Mouse (Mus musculus) forebrain, embryonic 14.5 days (tissue): ENCODE measurements around the gene AC192777.2. TPM values are rescaled to one million over a fixed set of nuclear protein-coding genes. Genes with fewer than 3 reads are reported as not detected.
"Not testable (repeated sequence)": the region's sequence is repeated elsewhere in the genome, so short reads cannot be mapped to it uniquely, and the experiment has no call there.

ENCODE experiments used
- ATAC-seq: fragments of 200-750 bp; cut with Nextera tagmentation; 2 replicates; pipeline ENCODE4 v1.8.0; 2017; ENCODE audit warnings: mild to moderate bottlenecking, moderate library complexity
- DNase-seq: peaks from one replicate; pipeline ENCODE4 v3.0.0-alpha.2; 2015; ENCODE audit warnings: low spot score
- H3K27ac ChIP-seq: fragments of 300-500 bp; sonication (generic); 2 replicates; pipeline ENCODE4 v1.5.1; 2014; ENCODE audit warnings: low read depth, mild to moderate bottlenecking, control low read depth, low read length, moderate library complexity
- H3K27me3 ChIP-seq: fragments of 300-500 bp; sonication (generic); replicated peaks from 2 replicates; pipeline ENCODE4 v1.6.1; 2014; ENCODE audit warnings: low read length, control low read depth, mixed read lengths; ENCODE audit not compliant: control insufficient read depth, insufficient read depth
- H3K36me3 ChIP-seq: fragments of 300-500 bp; sonication (generic); 2 replicates; pipeline ENCODE4 v1.6.1; 2014; ENCODE audit warnings: low read length, control low read depth; ENCODE audit not compliant: control insufficient read depth, insufficient read depth
- H3K4me1 ChIP-seq: fragments of 300-500 bp; sonication (generic); 2 replicates; pipeline ENCODE4 v1.6.1; 2014; ENCODE audit warnings: antibody characterized with exemption, low read length, control low read depth; ENCODE audit not compliant: control insufficient read depth, insufficient read depth
- H3K4me2 ChIP-seq: fragments of 300-500 bp; sonication (generic); 2 replicates; pipeline ENCODE4 v1.6.1; 2014; ENCODE audit warnings: mild to moderate bottlenecking, control low read depth, low read length
- H3K4me3 ChIP-seq: fragments of 300-500 bp; sonication (generic); 2 replicates; pipeline ENCODE4 v1.5.1; 2014; ENCODE audit warnings: low read depth, low read length, control low read depth
- H3K9ac ChIP-seq: fragments of 300-500 bp; sonication (generic); 2 replicates; pipeline ENCODE4 v1.6.1; 2014; ENCODE audit warnings: mild to moderate bottlenecking, low read length, control low read depth, moderate library complexity
- H3K9me3 ChIP-seq: fragments of 300-500 bp; sonication (generic); replicated peaks from 2 replicates; pipeline ENCODE4 v1.6.1; 2016; ENCODE audit warnings: low read length, control low read depth, mixed read lengths; ENCODE audit not compliant: control insufficient read depth
- WGBS: fragments of 180-500 bp; shearing (Covaris S2); extraction: QIAGEN DNeasy Blood & Tissue Kit; methylation state at CpG from one replicate; pipeline ENCODE4 v1.1.7; 2014; 5-methylcytosine and 5-hydroxymethylcytosine counted together
- microRNA-seq: library from miRNA; unstranded; fragments of <30 nt; microRNA quantifications from one replicate; pipeline ENCODE4, GENCODE M21; 2016
- polyA plus RNA-seq: library from polyadenylated mRNA; unstranded; fragments of >200 nt; fragmentation: Nextera tagmentation; extraction: Ambion mirVana; gene quantifications from 2 replicates; pipeline ENCODE4 v1.2.1, GENCODE M21; 2014

The AC192777.2 gene
- polyA plus RNA-seq, result not detected in 2 replicates

DNA sequence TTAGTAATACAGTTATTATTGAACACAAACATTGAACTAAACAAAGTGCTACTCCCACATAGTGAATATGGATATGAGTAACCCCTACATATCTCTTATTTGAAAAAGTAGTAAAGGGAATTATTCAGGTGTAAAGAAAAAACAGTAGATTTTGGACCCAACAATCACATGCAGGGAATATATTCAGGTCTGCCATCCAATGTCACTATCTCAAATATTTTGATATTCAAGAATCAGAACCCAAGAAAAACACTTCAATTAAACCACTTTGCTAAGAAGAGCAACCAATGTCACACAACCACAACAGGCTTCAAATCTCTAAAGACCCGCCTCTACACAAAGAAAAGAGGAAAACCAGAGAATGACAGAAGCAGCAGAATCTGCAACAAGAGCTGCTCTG lies at the start of gene AC192777.2:
Gene AC192777.2, plus strand, starts transcription at position 301 of the 400 bp plus-strand sequence.
- H3K9ac ChIP-seq, H3K4me2 ChIP-seq, H3K27me3 ChIP-seq, H3K4me3 ChIP-seq, DNase-seq, H3K36me3 ChIP-seq, H3K4me1 ChIP-seq, H3K9me3 ChIP-seq, ATAC-seq, H3K27ac ChIP-seq: not testable (repeated sequence)
- 84% methylated on average over 1 of the region's 1 CpGs for WGBS

GRCm38 (mm10) chr17:40116172-40116571 lies 20.9 kb downstream of the AC192777.2 start:
- H3K27me3 ChIP-seq, H3K9me3 ChIP-seq, H3K4me3 ChIP-seq, ATAC-seq, H3K4me2 ChIP-seq, DNase-seq, H3K9ac ChIP-seq, H3K36me3 ChIP-seq, H3K27ac ChIP-seq, H3K4me1 ChIP-seq: not testable (repeated sequence)
- 93% methylated on average over 6 of the region's 6 CpGs for WGBS

DNA sequence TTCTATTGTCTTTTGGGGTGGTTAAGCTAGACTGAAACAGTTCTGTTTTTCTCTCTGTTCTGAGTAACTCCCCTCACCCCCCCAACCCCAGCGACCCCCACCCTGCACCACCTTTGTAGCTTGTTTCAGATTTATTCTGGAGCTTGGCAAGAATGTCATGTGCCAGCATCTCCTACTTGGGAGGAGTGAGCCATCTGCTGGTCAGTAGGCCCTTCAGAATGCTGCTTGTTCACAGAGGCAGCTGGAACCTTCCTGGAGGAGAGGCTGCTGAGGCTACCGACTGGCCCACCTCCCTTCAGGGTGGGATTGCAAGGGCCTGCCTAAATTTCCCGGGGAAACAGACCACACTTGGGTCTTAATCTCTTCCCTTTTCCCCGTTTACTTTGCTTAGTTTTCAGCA lies 21.6 kb downstream of the AC192777.2 start:
- not testable (repeated sequence) for H3K4me1 ChIP-seq, ATAC-seq, H3K9me3 ChIP-seq, H3K9ac ChIP-seq, H3K4me3 ChIP-seq, H3K27ac ChIP-seq, H3K27me3 ChIP-seq, H3K36me3 ChIP-seq, H3K4me2 ChIP-seq
- WGBS, result 49% methylated on average over 4 of the region's 4 CpGs
- DNase-seq, result peak; percentile 2

Small RNA genes within 50 kb of the gene (microRNA-seq; reads per million reads assigned to microRNA genes)
- gene Gm26376, result not detected

Other genes starting within 250 kb of the AC192777.2 start
- not detected in 2 replicates for gene Esp38, start 144.9 kb upstream of the AC192777.2 start, polyA plus RNA-seq
- not detected in 2 replicates for gene Pgk2, start 113.2 kb downstream of the AC192777.2 start, polyA plus RNA-seq
- not detected in 2 replicates for gene Crisp3, start 146.8 kb downstream of the AC192777.2 start, polyA plus RNA-seq
- not detected in 2 replicates for gene Crisp1, start 223.8 kb downstream of the AC192777.2 start, polyA plus RNA-seq